Mouse (Mus musculus) left cerebral cortex, adult 8-10 months (tissue): ENCODE measurements at regions not wholly inside any gene's neighbourhood (a gene's known extent, or its start where the extent isn't known, plus 50 kb on each side); places are given as distances from the start of the nearest gene placed in this dataset.

Experiments used
- DNase-seq, 2 experiments: peaks; one replicate each; pipeline ENCODE4 v3.0.0; 2022; ENCODE audit warnings: low spot score in 2 of 2

GRCm38 (mm10) chr1:28373351-28373750, 406.7 kb downstream of the Gm597 start:
- peak in 1 of 2 experiments; percentile 70 for DNase-seq

- DNase-seq = no peak
Observed at GRCm38 (mm10) chr1:28349411-28349973, 430.6 kb downstream of the Gm597 start.

GRCm38 (mm10) chr1:28348572-28348971, 431.5 kb downstream of the Gm597 start:
- no peak for DNase-seq

GRCm38 (mm10) chr1:28340054-28340453, 440.0 kb downstream of the Gm597 start:
- no peak for DNase-seq

- DNase-seq = no peak
Observed at GRCm38 (mm10) chr1:28334366-28334765, 445.7 kb downstream of the Gm597 start.

- no peak for DNase-seq
Observed at GRCm38 (mm10) chr1:28332031-28332430, 448.0 kb downstream of the Gm597 start.

- DNase-seq = no peak
Observed at GRCm38 (mm10) chr1:28328986-28329385, 451.1 kb downstream of the Gm597 start.

- DNase-seq = no peak
Observed at GRCm38 (mm10) chr1:28328539-28328938, 451.5 kb downstream of the Gm597 start.

- no peak for DNase-seq
Observed at GRCm38 (mm10) chr1:28324141-28324540, 455.9 kb downstream of the Gm597 start.
